Mouse (Mus musculus) forebrain, embryonic 11.5 days (tissue): ENCODE results near the gene Fbxl2. TPM values are rescaled to one million over a fixed set of nuclear protein-coding genes. Genes with fewer than 3 reads are reported as not detected.
A peak's percentile ranks its signal among the peaks of the same experiment; 100 is the strongest.

Experiments used
- ATAC-seq: fragments of 200-750 bp; cut with Nextera tagmentation; replicated peaks from 2 replicates; pipeline ENCODE4 v1.8.0; 2017; ENCODE audit warnings: moderate TSS enrichment; ENCODE audit not compliant: low FRiP score
- DNase-seq: peaks from one replicate; pipeline ENCODE4 v3.0.0-alpha.2; 2017; ENCODE audit warnings: low spot score
- H3K27ac ChIP-seq: fragments of 300-500 bp; sonication (generic); 2 replicates; pipeline ENCODE4 v1.5.1; 2014; ENCODE audit warnings: low read depth, low read length
- H3K27me3 ChIP-seq: fragments of 300-500 bp; sonication (generic); 2 replicates; pipeline ENCODE4 v1.6.1; 2014; ENCODE audit warnings: mild to moderate bottlenecking, low read length, mixed read lengths; ENCODE audit not compliant: control insufficient read depth, insufficient read depth
- H3K36me3 ChIP-seq: fragments of 300-500 bp; sonication (generic); 2 replicates; pipeline ENCODE4 v1.6.1; 2014; ENCODE audit warnings: mild to moderate bottlenecking, low read length, moderate library complexity, mixed read lengths; ENCODE audit not compliant: control insufficient read depth, insufficient read depth
- H3K4me1 ChIP-seq: fragments of 300-500 bp; sonication (generic); replicated peaks from 2 replicates; pipeline ENCODE4 v1.6.1; 2014; ENCODE audit warnings: low read length, mixed read lengths; ENCODE audit not compliant: control insufficient read depth, insufficient read depth
- H3K4me2 ChIP-seq: fragments of 300-500 bp; sonication (generic); 2 replicates; pipeline ENCODE4 v1.6.1; 2014; ENCODE audit warnings: low read depth, mild to moderate bottlenecking, low read length, moderate library complexity, mixed read lengths; ENCODE audit not compliant: severe bottlenecking
- H3K4me3 ChIP-seq: fragments of 300-500 bp; sonication (generic); 2 replicates; pipeline ENCODE4 v1.5.1; 2014; ENCODE audit warnings: low read depth, low read length
- H3K9ac ChIP-seq: fragments of 300-500 bp; sonication (generic); 2 replicates; pipeline ENCODE4 v1.6.1; 2014; ENCODE audit warnings: low read length
- H3K9me3 ChIP-seq: fragments of 300-500 bp; sonication (generic); 2 replicates; pipeline ENCODE4 v1.6.1; 2016; ENCODE audit warnings: low read length, mixed read lengths; ENCODE audit not compliant: control insufficient read depth
- WGBS: fragments of 180-500 bp; shearing (Covaris S2); extraction: QIAGEN DNeasy Blood & Tissue Kit; methylation state at CpG from one replicate; pipeline ENCODE4 v1.1.7; 2014; 5-methylcytosine and 5-hydroxymethylcytosine counted together
- polyA plus RNA-seq: library from polyadenylated mRNA; unstranded; fragments of >200 nt; fragmentation: Nextera tagmentation; extraction: Ambion mirVana; gene quantifications from 2 replicates; pipeline ENCODE4 v1.2.1, GENCODE M21; 2014

Gene Fbxl2
- polyA plus RNA-seq, 1 experiment from 2014 or later, result 8.4 TPM

DNA sequence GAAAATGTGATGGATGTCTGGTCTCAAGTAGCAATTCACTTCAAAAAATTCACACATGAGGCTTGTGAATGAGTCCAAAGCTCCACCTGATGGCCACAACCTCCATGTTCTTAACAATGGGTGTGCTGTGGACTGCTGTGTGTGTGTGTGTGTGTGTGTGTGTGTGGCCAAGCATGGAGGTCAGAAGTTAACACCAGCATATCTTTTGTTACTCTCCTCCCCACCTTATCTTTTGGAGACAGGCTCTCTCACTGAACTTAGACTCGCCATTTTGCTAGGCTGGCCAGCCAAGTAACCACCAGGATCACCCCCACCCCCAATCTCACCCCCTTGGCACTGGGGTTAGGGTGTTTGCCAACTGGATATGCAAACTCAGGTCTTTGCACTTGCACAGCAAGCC is 32.0 kb downstream of the Fbxl2 start:
- Histone ChIP-seq H3K27me3 (no peaks in the 10 kb centered on the region), H3K36me3 (no peaks in the 10 kb centered on the region), H3K27ac (no peak overlapping the region), H3K4me2 (no peak overlapping the region), H3K9ac (no peak overlapping the region), H3K9me3 (no peaks in the 10 kb centered on the region; the same call in 1 of the 2 replicates), H3K4me3 (no peak overlapping the region), H3K4me1 (no peaks in the 10 kb centered on the region)
- 80% methylated on average over 1 of the region's 1 CpGs for WGBS
- no peak for DNase-seq
- ATAC-seq, result no peak

DNA sequence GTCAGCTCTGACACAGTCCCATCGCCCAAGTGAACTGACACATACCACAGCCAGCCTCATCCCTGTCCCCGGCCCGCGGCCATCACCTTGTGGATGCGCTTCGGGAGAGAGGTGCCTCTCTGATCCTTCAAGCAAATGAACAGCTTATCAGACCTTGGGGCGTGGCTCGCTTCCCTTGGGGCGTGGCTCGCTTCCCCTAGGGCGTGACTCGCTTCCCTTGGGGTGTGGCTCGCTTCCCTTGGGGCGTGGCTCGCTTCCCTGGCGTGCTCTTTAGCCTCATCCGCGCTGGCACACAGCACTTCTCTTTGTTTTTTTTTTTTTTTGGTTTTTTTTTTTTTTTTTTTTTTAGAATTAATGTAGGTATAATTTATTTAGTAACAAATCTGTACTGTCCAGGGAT is 34.8 kb downstream of the Fbxl2 start:
- Histone ChIP-seq H3K36me3 (no peaks in the 10 kb centered on the region), H3K4me1 (no peaks in the 10 kb centered on the region), H3K9ac (no peak overlapping the region), H3K4me3 (no peak overlapping the region), H3K27me3 (no peaks in the 10 kb centered on the region), H3K9me3 (no peaks in the 10 kb centered on the region), H3K27ac (no peak overlapping the region), H3K4me2 (no peak overlapping the region)
- no peak for DNase-seq
- 69% methylated on average over 18 of the region's 18 CpGs for WGBS
- peak; percentile 42; the same call in 1 of the 2 replicates for ATAC-seq

DNA sequence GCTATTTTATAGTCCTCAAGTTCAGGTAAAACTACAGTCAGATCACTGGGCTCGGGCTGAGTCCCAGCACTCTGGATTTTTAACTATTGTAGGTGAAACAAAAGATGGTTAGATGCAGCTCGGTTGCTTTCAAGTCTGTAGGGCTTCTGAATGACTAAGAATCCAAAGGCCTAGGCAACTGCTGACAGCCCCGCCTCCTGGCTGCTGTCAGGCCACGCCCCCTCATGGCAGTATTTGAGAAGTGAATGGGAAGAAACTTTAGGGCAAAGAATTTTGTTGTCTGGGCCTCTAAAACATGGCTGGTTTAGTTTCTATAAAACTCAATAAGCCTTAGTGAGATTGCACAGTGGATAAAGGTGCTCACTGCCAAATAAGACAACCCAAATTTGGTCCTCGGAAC is 36.5 kb downstream of the Fbxl2 start:
- H3K36me3 ChIP-seq, result no peaks in the 10 kb centered on the region
- WGBS, result 47% methylated on average over 5 of the region's 5 CpGs
- no peak overlapping the region for H3K27ac ChIP-seq
- no peak for ATAC-seq
- no peak overlapping the region for H3K9ac ChIP-seq
- H3K9me3 ChIP-seq, result no peaks in the 10 kb centered on the region
- no peak overlapping the region for H3K4me2 ChIP-seq
- no peak overlapping the region for H3K4me3 ChIP-seq
- no peaks in the 10 kb centered on the region for H3K27me3 ChIP-seq
- H3K4me1 ChIP-seq, result no peaks in the 10 kb centered on the region
- DNase-seq, result no peak

DNA sequence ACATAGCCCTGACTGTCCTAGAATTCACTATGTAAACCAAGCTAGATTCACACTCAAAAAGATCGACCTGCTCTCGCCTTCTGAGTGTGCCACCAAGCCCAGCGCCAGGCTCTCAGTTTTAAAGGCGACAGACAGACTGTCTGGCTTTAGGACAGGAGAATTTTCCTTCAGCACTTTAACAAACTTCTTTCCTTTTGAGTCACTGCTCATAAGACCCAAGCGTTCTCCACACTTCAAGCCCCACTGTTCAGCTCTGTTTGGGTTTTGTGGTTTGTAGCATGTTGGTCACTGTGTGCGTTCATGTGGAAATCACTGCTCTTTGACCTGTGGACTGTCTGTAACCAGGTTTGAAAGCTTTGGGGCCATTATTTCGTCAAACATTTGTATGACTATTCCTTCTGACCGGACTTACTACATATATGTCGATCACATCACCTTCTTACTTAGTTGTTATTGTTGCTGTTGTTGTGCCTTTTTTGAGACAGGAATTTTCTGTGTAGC is 38.1 kb downstream of the Fbxl2 start:
- ATAC-seq (no peak), DNase-seq (no peak)
- 94% methylated on average over 9 of the region's 9 CpGs for WGBS
- Histone ChIP-seq H3K4me3 (no peak overlapping the region), H3K27ac (no peak overlapping the region), H3K9ac (no peak overlapping the region), H3K36me3 (no peaks in the 10 kb centered on the region), H3K4me2 (no peak overlapping the region), H3K27me3 (no peaks in the 10 kb centered on the region), H3K9me3 (no peaks in the 10 kb centered on the region), H3K4me1 (no peaks in the 10 kb centered on the region)

DNA sequence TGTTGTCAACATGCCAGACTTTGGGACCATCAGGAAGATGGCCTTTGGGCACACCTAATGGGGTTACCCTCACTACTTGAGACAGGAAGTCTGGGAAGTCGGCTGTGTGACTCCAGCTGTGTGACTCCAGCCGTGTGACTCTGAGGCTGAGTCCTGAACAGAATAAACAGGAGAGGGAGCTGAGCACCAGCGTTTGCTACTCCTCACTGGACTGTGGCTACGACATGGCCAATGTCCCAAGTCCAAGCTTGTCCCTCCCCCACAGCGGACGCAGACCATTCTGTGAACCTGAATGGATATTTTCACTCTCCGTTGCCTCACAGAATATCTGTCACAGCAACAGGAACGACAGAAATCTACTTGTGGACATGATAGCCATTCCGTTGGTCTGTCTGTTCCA is 39.2 kb downstream of the Fbxl2 start:
- 77% methylated on average over 9 of the region's 9 CpGs for WGBS
- no peaks in the 10 kb centered on the region for H3K36me3 ChIP-seq
- H3K27ac ChIP-seq, result no peak overlapping the region
- H3K4me3 ChIP-seq, result no peak overlapping the region
- no peak for DNase-seq
- no peaks in the 10 kb centered on the region for H3K4me1 ChIP-seq
- no peaks in the 10 kb centered on the region for H3K27me3 ChIP-seq
- H3K4me2 ChIP-seq, result no peak overlapping the region
- no peaks in the 10 kb centered on the region; the same call in 1 of the 2 replicates for H3K9me3 ChIP-seq
- no peak for ATAC-seq
- no peak overlapping the region for H3K9ac ChIP-seq

DNA sequence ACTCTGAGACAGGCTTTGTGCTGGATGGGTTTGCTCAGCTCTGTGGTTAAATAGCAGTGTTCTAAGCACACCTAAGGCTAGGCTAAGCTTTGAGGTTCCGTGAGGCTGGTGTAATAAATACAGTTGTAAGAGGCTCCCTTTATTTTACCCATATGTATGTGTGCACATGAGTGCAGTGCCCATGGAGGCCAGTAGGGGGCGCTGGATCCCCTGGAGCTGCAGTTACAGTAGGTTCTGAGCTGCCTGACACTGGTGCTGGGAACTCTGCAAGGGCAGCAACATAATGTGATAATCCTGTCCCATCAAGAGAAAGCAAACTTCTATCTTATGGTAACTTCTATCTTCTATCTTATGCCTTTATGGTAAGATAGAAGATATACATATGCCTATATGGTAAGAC is 47.7 kb downstream of the Fbxl2 start:
- H3K4me3 ChIP-seq, result no peak overlapping the region
- WGBS, result 61% methylated on average over 2 of the region's 2 CpGs
- no peak for DNase-seq

DNA sequence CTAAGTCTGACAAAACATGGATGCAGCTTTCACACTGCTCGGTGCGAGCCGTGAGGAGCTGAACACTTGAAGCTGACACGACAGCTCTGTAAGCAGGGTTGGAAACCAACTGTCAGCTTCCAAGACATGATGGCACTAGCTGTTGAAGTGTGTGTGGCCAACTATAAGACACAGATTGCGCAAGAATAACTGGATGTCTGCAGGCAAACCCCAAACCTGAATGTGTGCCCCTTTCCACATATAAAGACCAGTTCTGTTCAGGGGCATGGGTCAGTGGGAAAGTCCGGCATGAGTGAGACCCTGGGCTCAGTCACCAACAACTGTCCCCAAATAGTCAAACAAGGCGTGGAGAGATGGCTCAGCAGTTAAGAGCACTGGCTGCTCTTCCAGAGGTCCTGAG is 53.2 kb downstream of the Fbxl2 start:
- 91% methylated on average over 7 of the region's 7 CpGs for WGBS
- no peaks in the 10 kb centered on the region for H3K9me3 ChIP-seq
- ATAC-seq, result no peak
- no peaks in the 10 kb centered on the region for H3K4me1 ChIP-seq
- H3K27ac ChIP-seq, result no peak overlapping the region
- H3K36me3 ChIP-seq, result no peaks in the 10 kb centered on the region
- H3K27me3 ChIP-seq, result no peaks in the 10 kb centered on the region
- no peak overlapping the region for H3K9ac ChIP-seq
- H3K4me2 ChIP-seq, result no peak overlapping the region
- no peak for DNase-seq
- H3K4me3 ChIP-seq, result no peak overlapping the region

More for the DNA sequence above, 47.7 kb downstream of the Fbxl2 start:
- Histone ChIP-seq H3K4me2 (no peak overlapping the region), H3K9me3 (no peaks in the 10 kb centered on the region; the same call in 1 of the 2 replicates), H3K27ac (no peak overlapping the region), H3K4me1 (no peaks in the 10 kb centered on the region), H3K27me3 (no peaks in the 10 kb centered on the region), H3K9ac (no peak overlapping the region), H3K36me3 (no peaks in the 10 kb centered on the region)
- ATAC-seq, result no peak

DNA sequence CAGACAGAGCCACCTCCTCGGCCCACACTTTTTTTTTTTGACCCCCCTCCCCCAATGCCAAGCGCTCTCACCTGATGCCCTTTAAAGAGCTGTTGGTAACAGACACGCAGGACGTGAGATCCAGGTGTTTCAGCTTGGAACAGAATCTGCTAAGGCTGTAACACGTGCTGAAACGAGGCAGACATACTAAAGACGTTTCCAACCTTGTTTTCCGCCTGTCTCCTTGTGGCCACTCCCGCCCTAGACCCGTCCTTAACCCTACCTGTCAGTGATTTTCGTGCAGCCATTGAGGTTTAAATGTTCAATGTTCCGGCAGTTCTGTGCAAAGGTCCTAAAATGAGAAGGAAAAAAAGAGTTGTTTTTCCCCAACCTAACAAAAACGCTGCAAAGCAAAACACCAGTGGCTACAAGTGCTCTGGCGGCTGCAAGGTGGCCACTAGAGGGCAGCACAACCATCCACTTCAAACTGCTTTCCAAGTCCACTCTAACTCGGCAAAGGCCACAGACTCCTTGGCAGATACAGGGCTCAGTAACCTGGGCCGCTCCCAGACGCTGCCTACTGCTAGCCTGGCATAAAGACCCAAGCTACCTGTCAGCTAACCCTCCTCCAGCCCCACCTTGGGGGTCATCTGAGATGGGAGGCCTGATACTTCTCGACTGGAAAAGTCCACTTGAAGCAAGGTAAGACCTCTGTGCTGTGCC is 55.3 kb downstream of the Fbxl2 start:
- Histone ChIP-seq H3K4me2 (0 out of 2 replicates have a peak overlapping the region, but pooled peaks have one; percentile 29), H3K4me3 (no peak overlapping the region)

More for the DNA sequence above, 55.3 kb downstream of the Fbxl2 start:
- Histone ChIP-seq H3K27ac (no peak overlapping the region), H3K27me3 (no peaks in the 10 kb centered on the region), H3K4me1 (no peaks in the 10 kb centered on the region), H3K9me3 (no peaks in the 10 kb centered on the region), H3K36me3 (no peaks in the 10 kb centered on the region), H3K9ac (peak overlapping the region; percentile 20; the same call in 1 of the 2 replicates)
- DNase-seq, result peak; percentile 92
- WGBS, result 39% methylated on average over 18 of the region's 18 CpGs
- ATAC-seq, result peak; percentile 82
